21 mouse cellular contexts compared by ENCODE assay signal in the genomic region with DNA sequence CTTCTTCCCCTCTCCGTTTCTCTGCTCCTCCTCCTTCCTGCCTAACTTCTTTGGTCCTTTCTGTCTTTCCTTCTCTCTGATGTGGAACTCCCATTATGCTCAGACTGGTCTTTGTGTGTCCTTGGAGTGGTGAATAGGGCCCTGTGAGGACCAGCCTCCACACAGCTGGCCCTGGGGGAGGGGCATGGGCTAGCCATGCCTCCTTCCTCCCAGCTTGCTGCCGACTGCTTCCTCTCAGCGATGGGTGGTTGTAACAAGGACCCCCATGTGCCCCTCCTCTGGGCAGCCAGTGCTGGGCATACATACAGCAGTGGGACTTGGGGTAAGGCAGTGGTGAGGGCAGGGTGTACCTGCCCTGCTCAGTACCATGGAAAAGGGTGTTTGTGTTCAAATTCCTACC. TPM values are rescaled to one million over a fixed set of nuclear protein-coding genes. Genes with fewer than 3 reads are reported as not detected.
DNase-seq lines count a peak whose midpoint lies in the region; ATAC-seq and TF ChIP-seq lines count a peak whose summit lies in the region.
"Had no signal": no experiment of that assay in that cellular context is flagged by ENCODE, and none has a peak within 500 bp of the region (broad histone marks: within the 10 kb centered on the region; RNA-seq: fewer than 3 reads in every experiment).

No protein-coding gene starts in this region.

- DNase-seq in heart, adult 11 months: peak; percentile 73
- no peak for DNase-seq in heart, adult 9 months (ENCODE audit: low spot score in 2 of 2)
- peak; percentile 62 for DNase-seq in layer of hippocampus, adult 9-11 months
- no peak for DNase-seq in layer of hippocampus, adult 18-20 months (ENCODE audit: low spot score in 2 of 2)
- DNase-seq in stomach, postnatal 0 days (ENCODE audit: low spot score): no peak
- DNase-seq: adrenal gland, adult 2 months; adrenal gland, postnatal 25 days; cerebellum, adult 2 months; gastrocnemius, postnatal 10 days; heart, adult 2 months had no signal

- no peaks in the 10 kb centered on the region for H3K27me3 ChIP-seq in stomach, embryonic 16.5 days (ENCODE audit: control insufficient read depth, insufficient read depth, low read length)
- H3K27me3 ChIP-seq in stomach, postnatal 0 days (ENCODE audit: control insufficient read depth, insufficient read depth, low read length): no peaks in the 10 kb centered on the region
- H3K27me3 ChIP-seq: embryonic facial prominence, embryonic 13.5 days; forebrain, embryonic 15.5 days; heart, embryonic 12.5 days; hindbrain, embryonic 15.5 days had no signal

- H3K36me3 ChIP-seq in stomach, embryonic 16.5 days (ENCODE audit: control insufficient read depth, insufficient read depth, low read length): peaks cover 48% of the 10 kb centered on the region
- H3K36me3 ChIP-seq in stomach, postnatal 0 days (ENCODE audit: control insufficient read depth, insufficient read depth, low read length): peaks cover 28% of the 10 kb centered on the region

- no peak overlapping the region for H3K9ac ChIP-seq in stomach, embryonic 16.5 days (ENCODE audit: low read length)
- H3K9ac ChIP-seq in stomach, postnatal 0 days (ENCODE audit: low read length): no peak overlapping the region
- H3K9ac ChIP-seq: embryonic facial prominence, embryonic 13.5 days; forebrain, embryonic 15.5 days; heart, embryonic 12.5 days; hindbrain, embryonic 15.5 days had no signal

- TF ChIP-seq CTCF in stomach, postnatal 0 days (IDR thresholded peaks at IDR 0.05; ENCODE audit: low read depth): no peak

- TF ChIP-seq EP300 in stomach, postnatal 0 days (optimal IDR thresholded peaks at IDR 0.05): no peak

- no peaks in the 10 kb centered on the region for H3K4me1 ChIP-seq in stomach, embryonic 16.5 days (ENCODE audit: control insufficient read depth, insufficient read depth, low read length)
- H3K4me1 ChIP-seq in stomach, postnatal 0 days (replicated peaks; ENCODE audit: control insufficient read depth, insufficient read depth): no peaks in the 10 kb centered on the region
- H3K4me1 ChIP-seq: embryonic facial prominence, embryonic 13.5 days; forebrain, embryonic 15.5 days; heart, embryonic 12.5 days; hindbrain, embryonic 10.5 days; hindbrain, embryonic 15.5 days had no signal

- H3K4me2 ChIP-seq in stomach, embryonic 16.5 days (ENCODE audit: low read depth, low read length): no peak overlapping the region
- no peak overlapping the region for H3K4me2 ChIP-seq in stomach, postnatal 0 days (replicated peaks; ENCODE audit: low read depth)
- H3K4me2 ChIP-seq: embryonic facial prominence, embryonic 13.5 days; forebrain, embryonic 15.5 days; heart, embryonic 12.5 days; hindbrain, embryonic 15.5 days had no signal

- H3K4me3 ChIP-seq in stomach, embryonic 16.5 days (replicated peaks; ENCODE audit: low read length): no peak overlapping the region
- H3K4me3 ChIP-seq in stomach, postnatal 0 days (ENCODE audit: low read depth, low read length): no peak overlapping the region
- H3K4me3 ChIP-seq: embryonic facial prominence, embryonic 13.5 days; erythroblast, embryonic 14.5 days; forebrain, embryonic 10.5 days; forebrain, embryonic 15.5 days; heart, adult 2 months; heart, embryonic 12.5 days; hindbrain, embryonic 10.5 days; hindbrain, embryonic 15.5 days had no signal

- no peaks in the 10 kb centered on the region for H3K9me3 ChIP-seq in stomach, embryonic 16.5 days (replicated peaks; ENCODE audit: control insufficient read depth, low read length)
- no peaks in the 10 kb centered on the region for H3K9me3 ChIP-seq in stomach, postnatal 0 days (ENCODE audit: control insufficient read depth, low read length)
- H3K9me3 ChIP-seq: embryonic facial prominence, embryonic 13.5 days; forebrain, embryonic 10.5 days; forebrain, embryonic 15.5 days; heart, embryonic 12.5 days; hindbrain, embryonic 10.5 days; hindbrain, embryonic 15.5 days had no signal

- ATAC-seq in stomach, embryonic 16.5 days (ENCODE audit: insufficient read depth, low FRiP score): 0 out of 2 replicates have a peak, but pooled peaks have one; percentile 21
- ATAC-seq in stomach, postnatal 0 days (ENCODE audit: low FRiP score, low TSS enrichment): no peak
- ATAC-seq: forebrain, embryonic 15.5 days; inflammation-experienced regulatory T-cells, adult 6 months had no signal

- 74% methylated on average over 3 of the region's 3 CpGs for WGBS in stomach, embryonic 16.5 days
- 73% methylated on average over 3 of the region's 3 CpGs for WGBS in stomach, postnatal 0 days

- no peak overlapping the region for H3K27ac ChIP-seq in stomach, embryonic 16.5 days (ENCODE audit: low read length)
- H3K27ac ChIP-seq in stomach, postnatal 0 days (replicated peaks): no peak overlapping the region
- H3K27ac ChIP-seq: embryonic facial prominence, embryonic 13.5 days; forebrain, embryonic 10.5 days; forebrain, embryonic 15.5 days; heart, adult 2 months; hindbrain, embryonic 10.5 days; hindbrain, embryonic 15.5 days had no signal

RNA-seq across cellular contexts. Expression of gene 4930556J24Rik, which starts 2.3 kb away (rescaled TPM):
- total RNA-seq in layer of hippocampus, adult 18-20 months (2021): under 1 TPM in 1 of 2 experiments, not detected in 1; 0.28 TPM
- 0.12 and 0.20 TPM in 2 replicates for polyA plus RNA-seq in stomach, embryonic 16.5 days (2015; fragmentation: Nextera tagmentation; extraction: Ambion mirVana)
- 0.08 TPM in 1 of 2 replicates, not detected in the other for polyA plus RNA-seq in stomach, postnatal 0 days (2015; fragmentation: Nextera tagmentation; extraction: Ambion mirVana)
- total RNA-seq: adrenal gland, adult 2 months; adrenal gland, postnatal 25 days; gastrocnemius, postnatal 10 days; gastrocnemius, postnatal 4 days; heart, adult 2 months; heart, postnatal 25 days had no signal
- polyA plus RNA-seq: adrenal gland, adult 2 months; erythroblast, embryonic 14.5 days; forebrain, embryonic 15.5 days; heart, adult 2 months; heart, embryonic 12.5 days had no signal

RNA-seq across cellular contexts. Expression of gene Gal3st1, which starts 9.1 kb away (rescaled TPM):
- total RNA-seq in layer of hippocampus, adult 18-20 months (2021): 1 to 10 TPM; 8.0 to 9.7 TPM
- 18.1 and 20.7 TPM in 2 replicates for polyA plus RNA-seq in stomach, embryonic 16.5 days (2015; fragmentation: Nextera tagmentation; extraction: Ambion mirVana)
- polyA plus RNA-seq in stomach, postnatal 0 days (2015; fragmentation: Nextera tagmentation; extraction: Ambion mirVana): 43.4 and 52.0 TPM in 2 replicates
- polyA plus RNA-seq: erythroblast, embryonic 14.5 days; inflammation-experienced regulatory T-cells, adult 6 months had no signal

RNA-seq across cellular contexts. Expression of gene Pes1, which starts 10.5 kb away (rescaled TPM):
- 10 to 100 TPM; 40.0 to 40.2 TPM for total RNA-seq in layer of hippocampus, adult 18-20 months (2021)
- polyA plus RNA-seq in stomach, embryonic 16.5 days (2015; fragmentation: Nextera tagmentation; extraction: Ambion mirVana): 73.8 and 79.0 TPM in 2 replicates
- 41.8 and 42.6 TPM in 2 replicates for polyA plus RNA-seq in stomach, postnatal 0 days (2015; fragmentation: Nextera tagmentation; extraction: Ambion mirVana)

RNA-seq across cellular contexts. Expression of gene Tcn2, which starts 42.4 kb away (rescaled TPM):
- total RNA-seq in layer of hippocampus, adult 18-20 months (2021): 10 to 100 TPM; 18.2 to 20.3 TPM
- 49.9 and 52.4 TPM in 2 replicates for polyA plus RNA-seq in stomach, embryonic 16.5 days (2015; fragmentation: Nextera tagmentation; extraction: Ambion mirVana)
- polyA plus RNA-seq in stomach, postnatal 0 days (2015; fragmentation: Nextera tagmentation; extraction: Ambion mirVana): 47.5 and 53.3 TPM in 2 replicates

RNA-seq across cellular contexts. Expression of gene Sec14l4, which starts 57.0 kb away (rescaled TPM):
- total RNA-seq in layer of hippocampus, adult 18-20 months (2021): under 1 TPM; 0.27 to 0.41 TPM
- polyA plus RNA-seq in stomach, embryonic 16.5 days (2015; fragmentation: Nextera tagmentation; extraction: Ambion mirVana): 1.1 and 1.4 TPM in 2 replicates
- polyA plus RNA-seq in stomach, postnatal 0 days (2015; fragmentation: Nextera tagmentation; extraction: Ambion mirVana): 2.5 and 3.8 TPM in 2 replicates
- polyA plus RNA-seq: erythroblast, embryonic 14.5 days; forebrain, embryonic 10.5 days; forebrain, embryonic 15.5 days; heart, embryonic 12.5 days; hindbrain, embryonic 10.5 days; hindbrain, embryonic 15.5 days; inflammation-experienced regulatory T-cells, adult 6 months had no signal

Comparison
In these comparisons a context has a peak if more than half of its experiments do, and no peak if none do; other contexts are left out.
1. DNase-seq: peak in heart, adult 11 months (single experiment) and layer of hippocampus, adult 9-11 months (single experiment); none in heart, adult 9 months (0 of 2), layer of hippocampus, adult 18-20 months (0 of 2) and stomach, postnatal 0 days (single experiment).